Mouse (Mus musculus): ENCODE measurements around the gene Zfp712. TPM values are rescaled to one million over a fixed set of nuclear protein-coding genes. Genes with fewer than 3 reads are reported as not detected.

Gene Zfp712
- polyA plus RNA-seq, 1 experiment from 2014 or later = 4.6 TPM

GRCm38 (mm10) chr13:67062427-67062826 is 1.5 kb upstream of the Zfp712 start:
- H3K36me3 ChIP-seq = no peaks in the 10 kb centered on the region
- no peak overlapping the region for H3K9ac ChIP-seq
- no peak overlapping the region for H3K27ac ChIP-seq
- no peaks in the 10 kb centered on the region for H3K27me3 ChIP-seq
- ATAC-seq (ENCODE audit: insufficient number of reproducible peaks, insufficient read depth, low FRiP score, low TSS enrichment) = no peak
- H3K9me3 ChIP-seq = 0 out of 2 replicates have a peak, but pooled peaks cover 4% of the 10 kb centered on the region
- WGBS = 61% methylated on average over 7 of the region's 7 CpGs
- no peak overlapping the region for H3K4me3 ChIP-seq
- no peak overlapping the region for H3K4me2 ChIP-seq (replicated peaks)
- peaks cover 3% of the 10 kb centered on the region; the same call in 1 of the 2 replicates for H3K4me1 ChIP-seq

- ATAC-seq (ENCODE audit: insufficient number of reproducible peaks, insufficient read depth, low FRiP score, low TSS enrichment) = no peak; the same call in 1 of the 2 replicates
- Histone ChIP-seq H3K4me1 (peaks cover 3% of the 10 kb centered on the region; the same call in 1 of the 2 replicates), H3K9ac (peak overlapping the region; percentile 68), H3K4me2 (replicated peaks) (peak overlapping the region; percentile 61), H3K36me3 (no peaks in the 10 kb centered on the region), H3K27ac (peak overlapping the region; percentile 84), H3K27me3 (no peaks in the 10 kb centered on the region), H3K9me3 (0 out of 2 replicates have a peak, but pooled peaks cover 3% of the 10 kb centered on the region), H3K4me3 (peak overlapping the region; percentile 69)
- 3% methylated on average over 12 of the region's 12 CpGs for WGBS
Measured at GRCm38 (mm10) chr13:67060161-67060785, 697 bp downstream of the Zfp712 start.

Other genes with a start within 250 kb of the Zfp712 start
- gene Gm10767, start 156.3 kb downstream of the Zfp712 start, polyA plus RNA-seq (2016; fragmentation: Nextera tagmentation; extraction: Ambion mirVana) = 1.3 and 1.7 TPM in 2 replicates
- gene Zfp708, start 36.8 kb upstream of the Zfp712 start, polyA plus RNA-seq (2016; fragmentation: Nextera tagmentation; extraction: Ambion mirVana) = 8.0 and 8.1 TPM in 2 replicates
- 2.3 and 3.4 TPM in 2 replicates for gene Gm28557, start 47.4 kb upstream of the Zfp712 start, polyA plus RNA-seq (2016; fragmentation: Nextera tagmentation; extraction: Ambion mirVana)
- gene Rslcan18, start 55.1 kb upstream of the Zfp712 start, polyA plus RNA-seq (2016; fragmentation: Nextera tagmentation; extraction: Ambion mirVana) = 0.24 and 0.32 TPM in 2 replicates
- gene Zfp759, start 60.5 kb upstream of the Zfp712 start, polyA plus RNA-seq (2016; fragmentation: Nextera tagmentation; extraction: Ambion mirVana) = 1.9 and 2.8 TPM in 2 replicates
- 6.8 and 7.8 TPM in 2 replicates for gene Rsl1, start 112.0 kb upstream of the Zfp712 start, polyA plus RNA-seq (2016; fragmentation: Nextera tagmentation; extraction: Ambion mirVana)
- gene Zfp455, start 133.3 kb upstream of the Zfp712 start, polyA plus RNA-seq (2016; fragmentation: Nextera tagmentation; extraction: Ambion mirVana) = 1.9 and 3.0 TPM in 2 replicates
- gene Zfp458, start 217.3 kb upstream of the Zfp712 start, polyA plus RNA-seq (2016; fragmentation: Nextera tagmentation; extraction: Ambion mirVana) = 1.9 and 2.4 TPM in 2 replicates
- 0.55 and 0.87 TPM in 2 replicates for gene Zfp457, start 245.3 kb upstream of the Zfp712 start, polyA plus RNA-seq (2016; fragmentation: Nextera tagmentation; extraction: Ambion mirVana)